Mouse (Mus musculus): ENCODE measurements around the gene Skil. TPM values are rescaled to one million over a fixed set of nuclear protein-coding genes. Genes with fewer than 3 reads are reported as not detected.

Skil gene
- polyA plus RNA-seq, 1 experiment from 2014 or later: 14.2 TPM

DNA sequence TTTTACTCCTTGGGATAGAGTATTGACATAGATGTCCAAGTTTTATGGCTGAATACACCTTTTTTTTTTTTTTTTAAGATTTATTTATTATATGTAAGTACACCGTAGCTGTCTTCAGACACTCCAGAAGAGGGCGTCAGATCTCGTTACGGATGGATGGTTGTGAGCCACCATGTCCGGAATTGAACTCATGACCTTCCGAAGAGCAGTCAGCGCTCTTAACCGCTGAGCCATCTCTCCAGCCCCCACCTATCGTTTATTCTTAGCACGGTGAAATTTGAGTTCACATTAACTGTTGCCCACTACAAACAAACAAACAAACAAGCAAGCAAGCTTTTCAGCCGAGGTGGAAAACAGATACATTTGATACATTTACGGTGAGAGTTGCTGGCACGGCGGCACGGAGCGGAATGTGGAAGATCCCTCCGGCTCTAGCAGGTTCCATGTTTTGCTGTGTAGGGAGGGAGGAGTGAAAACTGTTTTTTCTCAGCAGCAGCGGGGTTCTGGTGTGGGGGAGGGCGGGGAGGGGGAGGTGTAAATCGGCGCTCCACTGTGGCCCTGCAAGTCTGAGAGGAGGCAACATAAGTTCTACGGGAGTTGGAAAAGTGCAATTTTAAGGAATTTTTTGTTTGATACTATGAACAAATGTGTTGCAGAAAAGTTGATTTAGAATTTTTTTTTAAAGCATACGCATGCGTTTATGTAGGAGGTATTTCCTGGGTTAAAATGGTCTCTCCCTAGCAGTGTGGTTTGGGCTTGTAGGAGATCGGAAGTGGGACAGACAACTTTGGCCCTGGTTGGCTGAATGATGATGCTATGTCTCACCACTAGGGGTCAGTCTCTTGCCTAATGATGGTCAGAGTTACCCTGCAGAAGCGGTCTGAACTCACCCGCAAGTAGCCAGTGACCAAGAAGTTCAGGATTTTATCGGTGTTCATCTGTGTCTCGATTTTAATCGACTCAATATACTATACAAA lies 37.9 kb upstream of the Skil start:
- Histone ChIP-seq H3K27ac (ENCODE audit: low read depth, low read length) (peak overlapping the region; percentile 88), H3K4me2 (peak overlapping the region; percentile 69), H3K9me3 (ENCODE audit: control insufficient read depth, low read length) (no peaks in the 10 kb centered on the region), H3K4me1 (replicated peaks; ENCODE audit: control insufficient read depth, insufficient read depth, low read length) (no peaks in the 10 kb centered on the region; the same call in 1 of the 2 replicates), H3K27me3 (replicated peaks; ENCODE audit: control insufficient read depth, insufficient read depth, low read length) (no peaks in the 10 kb centered on the region), H3K36me3 (ENCODE audit: control insufficient read depth, insufficient read depth, low read length) (no peaks in the 10 kb centered on the region), H3K4me3 (ENCODE audit: low read depth, low read length) (peak overlapping the region; percentile 63), H3K9ac (ENCODE audit: low read depth, low read length) (peak overlapping the region; percentile 71)
- under 1% methylated on average over 30 of the region's 30 CpGs for WGBS
- peak; percentile 87 for ATAC-seq (replicated peaks; ENCODE audit: low FRiP score)
- peak; percentile 68 for DNase-seq (ENCODE audit: low spot score)

DNA sequence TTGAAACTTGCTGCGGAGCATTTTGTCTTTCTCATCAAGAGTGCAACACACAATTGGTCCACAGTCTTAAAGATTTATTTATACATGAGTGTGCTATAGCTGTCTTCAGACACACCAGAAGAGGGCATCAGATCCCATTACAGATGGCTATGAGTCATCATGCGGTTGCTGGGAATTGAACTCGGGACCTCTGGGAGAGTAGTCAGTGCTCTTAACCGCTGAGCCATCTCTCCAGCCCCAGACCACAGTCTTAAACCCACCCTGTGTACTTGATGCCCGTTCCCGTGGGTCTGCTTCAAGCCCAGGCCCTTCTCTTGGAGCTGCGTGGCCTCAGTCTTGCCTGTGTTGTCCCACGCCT lies 34.1 kb upstream of the Skil start:
- 57% methylated on average over 8 of the region's 8 CpGs for WGBS
- H3K9ac ChIP-seq (ENCODE audit: low read depth, low read length): no peak overlapping the region
- no peaks in the 10 kb centered on the region for H3K27me3 ChIP-seq (replicated peaks; ENCODE audit: control insufficient read depth, insufficient read depth, low read length)
- DNase-seq (ENCODE audit: low spot score): no peak
- no peak for ATAC-seq (replicated peaks; ENCODE audit: low FRiP score)
- peak overlapping the region; percentile 58 for H3K4me2 ChIP-seq
- peak overlapping the region; percentile 10; the same call in 1 of the 2 replicates for H3K4me3 ChIP-seq (ENCODE audit: low read depth, low read length)
- no peaks in the 10 kb centered on the region for H3K36me3 ChIP-seq (ENCODE audit: control insufficient read depth, insufficient read depth, low read length)
- H3K9me3 ChIP-seq (ENCODE audit: control insufficient read depth, low read length): no peaks in the 10 kb centered on the region
- H3K4me1 ChIP-seq (replicated peaks; ENCODE audit: control insufficient read depth, insufficient read depth, low read length): no peaks in the 10 kb centered on the region; the same call in 1 of the 2 replicates
- H3K27ac ChIP-seq (ENCODE audit: low read depth, low read length): no peak overlapping the region; the same call in 1 of the 2 replicates

DNA sequence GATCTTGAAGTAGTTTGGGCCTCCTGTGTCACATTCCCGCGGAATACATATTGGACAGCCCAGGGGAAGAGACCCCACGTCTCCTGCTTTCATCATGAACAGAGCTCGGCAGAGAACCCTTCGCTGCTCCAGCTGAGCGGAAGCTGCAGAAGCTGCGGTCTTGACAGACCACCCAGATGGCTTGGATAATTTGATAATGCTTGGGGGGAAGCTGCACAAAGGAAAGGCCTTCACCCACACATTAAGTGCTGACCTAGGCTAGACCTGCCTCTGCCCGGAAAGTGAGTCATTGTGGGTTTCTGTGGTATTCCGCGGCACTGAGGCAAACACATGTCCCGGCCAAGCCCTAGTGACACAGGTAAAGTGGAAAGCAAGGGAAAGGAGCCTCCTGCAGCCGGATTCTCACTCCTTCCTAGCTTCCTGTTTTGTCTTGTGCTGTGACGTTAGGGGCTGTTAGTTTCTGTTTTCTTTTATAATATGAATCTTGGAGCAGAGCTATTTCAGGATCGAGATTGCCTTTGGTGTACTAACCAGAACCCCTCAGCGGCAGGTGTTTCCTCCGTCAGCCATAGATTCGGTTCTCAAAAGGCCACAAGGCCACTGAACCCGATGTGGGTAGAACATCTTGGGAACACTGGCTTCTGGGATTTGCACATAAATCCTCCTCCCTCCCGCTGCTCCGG lies 33.6 kb upstream of the Skil start:
- peak overlapping the region; percentile 58 for H3K4me2 ChIP-seq
- H3K9ac ChIP-seq (ENCODE audit: low read depth, low read length): peak overlapping the region; percentile 4
- peak overlapping the region; percentile 10; the same call in 1 of the 2 replicates for H3K4me3 ChIP-seq (ENCODE audit: low read depth, low read length)
- no peak overlapping the region; the same call in 1 of the 2 replicates for H3K27ac ChIP-seq (ENCODE audit: low read depth, low read length)
- ATAC-seq (replicated peaks; ENCODE audit: low FRiP score): no peak
- DNase-seq (ENCODE audit: low spot score): peak; percentile 42
- H3K27me3 ChIP-seq (replicated peaks; ENCODE audit: control insufficient read depth, insufficient read depth, low read length): no peaks in the 10 kb centered on the region
- 39% methylated on average over 20 of the region's 20 CpGs for WGBS
- H3K36me3 ChIP-seq (ENCODE audit: control insufficient read depth, insufficient read depth, low read length): no peaks in the 10 kb centered on the region
- H3K9me3 ChIP-seq (ENCODE audit: control insufficient read depth, low read length): no peaks in the 10 kb centered on the region
- no peaks in the 10 kb centered on the region; the same call in 1 of the 2 replicates for H3K4me1 ChIP-seq (replicated peaks; ENCODE audit: control insufficient read depth, insufficient read depth, low read length)

DNA sequence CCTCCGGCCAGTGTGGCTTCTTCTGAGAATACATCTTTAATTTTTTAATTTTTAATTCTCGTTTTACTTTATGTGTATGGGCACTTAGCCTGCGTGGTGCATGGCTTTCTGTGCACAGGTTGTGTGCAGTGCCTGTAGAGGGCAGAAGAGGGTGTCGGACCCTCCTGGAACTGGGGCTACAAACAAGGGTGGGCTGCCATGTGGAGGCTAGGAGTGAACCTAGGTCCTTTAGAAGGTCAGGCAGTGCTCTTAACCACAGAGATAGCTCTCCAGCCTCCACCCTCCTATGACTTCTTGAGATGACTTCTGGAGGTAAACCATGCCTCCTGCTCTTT lies 33.1 kb upstream of the Skil start:
- Histone ChIP-seq H3K9me3 (ENCODE audit: control insufficient read depth, low read length) (no peaks in the 10 kb centered on the region), H3K9ac (ENCODE audit: low read depth, low read length) (peak overlapping the region; percentile 4), H3K4me2 (peak overlapping the region; percentile 58), H3K4me3 (ENCODE audit: low read depth, low read length) (peak overlapping the region; percentile 10; the same call in 1 of the 2 replicates), H3K27me3 (replicated peaks; ENCODE audit: control insufficient read depth, insufficient read depth, low read length) (no peaks in the 10 kb centered on the region), H3K27ac (ENCODE audit: low read depth, low read length) (no peak overlapping the region), H3K36me3 (ENCODE audit: control insufficient read depth, insufficient read depth, low read length) (no peaks in the 10 kb centered on the region), H3K4me1 (replicated peaks; ENCODE audit: control insufficient read depth, insufficient read depth, low read length) (no peaks in the 10 kb centered on the region; the same call in 1 of the 2 replicates)
- ATAC-seq (replicated peaks; ENCODE audit: low FRiP score) (no peak), DNase-seq (ENCODE audit: low spot score) (no peak)
- 46% methylated on average over 4 of the region's 4 CpGs for WGBS

DNA sequence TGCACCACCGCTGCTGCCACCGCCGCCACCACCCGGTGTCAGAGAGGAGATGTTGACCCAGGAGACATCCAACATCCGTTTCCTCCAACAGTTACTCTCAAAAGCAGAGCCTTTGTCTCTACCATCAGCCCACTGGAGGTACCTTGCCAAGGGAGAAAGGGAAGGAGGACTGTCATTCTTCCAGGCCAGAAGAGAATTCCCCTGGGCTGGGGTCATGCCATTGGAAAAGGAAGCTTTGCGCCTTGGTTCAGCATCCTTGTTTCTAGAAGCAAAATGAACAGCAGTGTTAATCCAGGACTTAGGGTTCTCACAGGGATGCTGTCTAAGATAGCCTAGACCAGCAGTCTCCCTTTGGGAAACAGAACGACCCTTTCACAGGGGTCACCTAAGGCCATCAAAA lies 32.5 kb upstream of the Skil start:
- Histone ChIP-seq H3K27ac (ENCODE audit: low read depth, low read length) (no peak overlapping the region), H3K4me3 (ENCODE audit: low read depth, low read length) (no peak overlapping the region), H3K4me2 (no peak overlapping the region), H3K27me3 (replicated peaks; ENCODE audit: control insufficient read depth, insufficient read depth, low read length) (no peaks in the 10 kb centered on the region), H3K36me3 (ENCODE audit: control insufficient read depth, insufficient read depth, low read length) (no peaks in the 10 kb centered on the region), H3K9me3 (ENCODE audit: control insufficient read depth, low read length) (no peaks in the 10 kb centered on the region), H3K4me1 (replicated peaks; ENCODE audit: control insufficient read depth, insufficient read depth, low read length) (no peaks in the 10 kb centered on the region; the same call in 1 of the 2 replicates), H3K9ac (ENCODE audit: low read depth, low read length) (no peak overlapping the region)
- no peak for DNase-seq (ENCODE audit: low spot score)
- 73% methylated on average over 7 of the region's 7 CpGs for WGBS
- no peak for ATAC-seq (replicated peaks; ENCODE audit: low FRiP score)

DNA sequence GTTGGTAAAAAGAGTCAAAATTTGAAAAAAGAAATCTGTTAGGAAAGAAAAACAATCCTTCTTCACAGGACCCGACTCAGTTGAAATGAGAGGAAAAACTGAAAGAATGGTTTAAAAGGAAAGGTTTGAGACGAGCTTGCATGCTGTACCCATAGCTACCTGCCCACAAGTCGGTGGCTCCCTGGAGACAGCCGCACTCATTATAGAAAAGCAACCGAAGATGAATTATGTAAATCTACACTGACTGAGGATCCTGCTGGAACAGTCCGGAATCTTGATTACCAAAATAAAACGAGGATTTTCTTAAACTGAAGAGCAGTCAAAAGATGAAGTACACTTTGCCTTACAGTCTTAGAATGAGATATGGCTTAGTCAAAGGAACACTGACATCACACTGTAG lies 26.4 kb upstream of the Skil start:
- no peak overlapping the region for H3K4me3 ChIP-seq (ENCODE audit: low read depth, low read length)
- ATAC-seq (replicated peaks; ENCODE audit: low FRiP score) (no peak), DNase-seq (ENCODE audit: low spot score) (no peak)
- no peak overlapping the region for H3K27ac ChIP-seq (ENCODE audit: low read depth, low read length)
- no peak overlapping the region for H3K9ac ChIP-seq (ENCODE audit: low read depth, low read length)
- H3K36me3 ChIP-seq (ENCODE audit: control insufficient read depth, insufficient read depth, low read length): no peaks in the 10 kb centered on the region
- H3K4me1 ChIP-seq (replicated peaks; ENCODE audit: control insufficient read depth, insufficient read depth, low read length): no peaks in the 10 kb centered on the region
- H3K4me2 ChIP-seq: no peak overlapping the region
- WGBS: 83% methylated on average over 7 of the region's 7 CpGs
- H3K27me3 ChIP-seq (replicated peaks; ENCODE audit: control insufficient read depth, insufficient read depth, low read length): no peaks in the 10 kb centered on the region
- no peaks in the 10 kb centered on the region for H3K9me3 ChIP-seq (ENCODE audit: control insufficient read depth, low read length)

DNA sequence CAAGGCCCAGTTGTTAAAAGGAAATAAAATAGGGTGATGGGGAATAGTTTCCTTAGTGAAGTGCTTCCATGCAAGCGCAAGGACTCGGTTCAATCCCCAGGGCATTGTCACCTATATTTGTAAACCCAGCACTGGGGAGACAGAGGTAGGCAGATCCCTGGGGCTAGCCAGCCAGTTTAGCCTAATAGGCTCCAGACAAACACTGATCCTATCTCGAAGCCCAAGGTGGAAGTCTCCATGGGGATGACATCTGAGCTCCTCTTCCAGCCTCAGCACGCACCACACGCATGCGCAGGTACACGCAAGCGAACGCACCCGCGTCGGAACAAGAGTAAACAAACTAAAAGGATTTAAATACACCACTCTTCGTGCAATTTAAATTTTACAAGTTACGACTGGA lies 23.1 kb upstream of the Skil start:
- Histone ChIP-seq H3K9ac (ENCODE audit: low read depth, low read length) (no peak overlapping the region), H3K4me2 (no peak overlapping the region), H3K4me1 (replicated peaks; ENCODE audit: control insufficient read depth, insufficient read depth, low read length) (no peaks in the 10 kb centered on the region; the same call in 1 of the 2 replicates), H3K27me3 (replicated peaks; ENCODE audit: control insufficient read depth, insufficient read depth, low read length) (no peaks in the 10 kb centered on the region), H3K27ac (ENCODE audit: low read depth, low read length) (no peak overlapping the region), H3K9me3 (ENCODE audit: control insufficient read depth, low read length) (no peaks in the 10 kb centered on the region), H3K4me3 (ENCODE audit: low read depth, low read length) (no peak overlapping the region), H3K36me3 (ENCODE audit: control insufficient read depth, insufficient read depth, low read length) (no peaks in the 10 kb centered on the region)
- ATAC-seq (replicated peaks; ENCODE audit: low FRiP score) (no peak), DNase-seq (ENCODE audit: low spot score) (no peak)
- WGBS: 85% methylated on average over 14 of the region's 14 CpGs

DNA sequence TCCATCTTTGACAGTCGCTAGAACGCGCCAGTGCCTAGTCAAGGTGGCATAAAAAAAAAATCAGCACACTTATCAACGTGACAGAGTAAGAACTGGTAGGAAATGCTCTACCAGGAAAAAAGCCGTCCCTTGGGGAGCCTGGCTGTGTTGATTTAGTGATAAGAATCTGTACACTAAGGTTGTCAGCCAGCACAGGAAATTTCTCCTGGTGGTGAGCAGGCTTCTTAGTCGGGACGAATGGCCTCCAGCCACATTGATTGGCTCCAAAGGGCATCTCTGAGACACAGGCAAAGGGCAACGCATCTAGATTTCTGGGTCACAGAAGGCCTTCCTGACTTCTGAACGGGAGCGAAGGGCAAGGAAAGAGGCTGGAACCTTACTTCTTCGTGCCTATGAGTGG lies 19.1 kb upstream of the Skil start:
- Histone ChIP-seq H3K27ac (ENCODE audit: low read depth, low read length) (no peak overlapping the region), H3K4me2 (no peak overlapping the region), H3K9ac (ENCODE audit: low read depth, low read length) (no peak overlapping the region), H3K27me3 (replicated peaks; ENCODE audit: control insufficient read depth, insufficient read depth, low read length) (no peaks in the 10 kb centered on the region), H3K4me3 (ENCODE audit: low read depth, low read length) (no peak overlapping the region), H3K9me3 (ENCODE audit: control insufficient read depth, low read length) (no peaks in the 10 kb centered on the region), H3K36me3 (ENCODE audit: control insufficient read depth, insufficient read depth, low read length) (no peaks in the 10 kb centered on the region), H3K4me1 (replicated peaks; ENCODE audit: control insufficient read depth, insufficient read depth, low read length) (no peaks in the 10 kb centered on the region; the same call in 1 of the 2 replicates)
- WGBS: 56% methylated on average over 11 of the region's 11 CpGs
- ATAC-seq (replicated peaks; ENCODE audit: low FRiP score) (no peak), DNase-seq (ENCODE audit: low spot score) (no peak)
